Mouse (Mus musculus) lung, postnatal 0 days (tissue): Measurements from ENCODE around the gene Mindy4.

Experiments
- CTCF ChIP-seq: IDR thresholded peaks from 2 replicates; pipeline ENCODE4 v1.5.1; 2016; ENCODE audit warnings: antibody characterized with exemption, mild to moderate bottlenecking
- EP300 ChIP-seq: IDR thresholded peaks from 2 replicates; pipeline ENCODE4 v1.6.1; 2016; ENCODE audit warnings: antibody characterized with exemption, mild to moderate bottlenecking, control low read depth

DNA sequence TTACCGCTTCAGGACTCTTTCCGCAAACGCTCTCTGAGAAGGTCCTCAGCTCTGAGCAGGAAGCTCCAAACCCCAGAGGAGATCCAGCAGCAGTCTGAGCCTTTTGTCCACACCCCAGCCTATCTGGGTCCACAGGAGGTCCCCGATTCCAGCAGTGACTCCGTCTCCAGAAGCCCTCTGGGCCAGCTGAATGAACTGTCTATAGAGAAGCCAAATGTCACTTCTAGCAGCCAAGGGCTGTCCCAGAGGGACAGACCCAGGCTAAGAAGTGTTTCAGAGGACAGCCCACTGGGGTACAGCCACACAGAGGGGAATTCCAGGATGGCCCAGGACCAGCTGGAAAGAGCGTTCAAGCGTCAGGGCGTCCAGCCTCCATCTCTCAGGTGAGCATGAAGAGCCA is 20.8 kb downstream of the Mindy4 start:
- TF ChIP-seq CTCF (no peak), EP300 (no peak)
